In genomic region chr7:141191796-141192685, GRCm38 (mm10) we compare ENCODE assay signal across 8 mouse cellular contexts. TPM values are rescaled to one million over a fixed set of nuclear protein-coding genes. Genes with fewer than 3 reads are reported as not detected.
A peak's percentile ranks its signal among the peaks of the same experiment; 100 is the strongest.
DNase-seq lines count a peak whose midpoint lies in the region; ATAC-seq and TF ChIP-seq lines count a peak whose summit lies in the region.

No protein-coding gene starts in this region.

- peaks cover 34% of the 10 kb centered on the region for H3K36me3 ChIP-seq in lung, embryonic 14.5 days (ENCODE audit: insufficient read depth)
- peaks cover 29% of the 10 kb centered on the region for H3K36me3 ChIP-seq in forebrain, embryonic 15.5 days
- peaks cover 35% of the 10 kb centered on the region for H3K36me3 ChIP-seq in limb, embryonic 13.5 days
- peaks cover 32% of the 10 kb centered on the region for H3K36me3 ChIP-seq in stomach, embryonic 14.5 days (ENCODE audit: control insufficient read depth, insufficient read depth, low read length)

- no peak for DNase-seq in lung, embryonic 14.5 days
- DNase-seq in lung, postnatal 10 days = no peak
- no peak for DNase-seq in right cerebral cortex, postnatal 36 days (ENCODE audit: low spot score in 2 of 2)
- no peak for DNase-seq in cerebellum, adult 18-20 months
- DNase-seq in ovary, postnatal 14 days (ENCODE audit: low spot score) = no peak

- no peaks in the 10 kb centered on the region for H3K27me3 ChIP-seq in lung, embryonic 14.5 days (ENCODE audit: insufficient read depth, low read length)
- no peaks in the 10 kb centered on the region for H3K27me3 ChIP-seq in forebrain, embryonic 15.5 days
- H3K27me3 ChIP-seq in limb, embryonic 13.5 days = no peaks in the 10 kb centered on the region
- no peaks in the 10 kb centered on the region for H3K27me3 ChIP-seq in stomach, embryonic 14.5 days (ENCODE audit: control insufficient read depth, insufficient read depth, low read length)

- H3K4me3 ChIP-seq in lung, embryonic 14.5 days (ENCODE audit: low read depth, low read length) = peak overlapping the region; percentile 94
- 0 out of 2 replicates have a peak overlapping the region, but pooled peaks have one; percentile 97 for H3K4me3 ChIP-seq in forebrain, embryonic 15.5 days
- H3K4me3 ChIP-seq in limb, embryonic 13.5 days = peak overlapping the region; percentile 85
- peak overlapping the region; percentile 89; the same call in 1 of the 2 replicates for H3K4me3 ChIP-seq in stomach, embryonic 14.5 days (ENCODE audit: low read depth, low read length)

- peak overlapping the region; percentile 99 for H3K4me2 ChIP-seq in lung, embryonic 14.5 days
- H3K4me2 ChIP-seq in forebrain, embryonic 15.5 days (replicated peaks) = peak overlapping the region; percentile 97
- H3K4me2 ChIP-seq in limb, embryonic 13.5 days (replicated peaks) = peak overlapping the region; percentile 95
- H3K4me2 ChIP-seq in stomach, embryonic 14.5 days (replicated peaks; ENCODE audit: low read depth, low read length) = peak overlapping the region; percentile 96

- no peak for TF ChIP-seq CTCF in lung, embryonic 14.5 days (IDR thresholded peaks at IDR 0.05; ENCODE audit: low read depth)

- H3K4me1 ChIP-seq in lung, embryonic 14.5 days (ENCODE audit: insufficient read depth) = peaks cover 10% of the 10 kb centered on the region
- peaks cover 31% of the 10 kb centered on the region for H3K4me1 ChIP-seq in forebrain, embryonic 15.5 days
- H3K4me1 ChIP-seq in limb, embryonic 13.5 days = peaks cover 25% of the 10 kb centered on the region
- H3K4me1 ChIP-seq in stomach, embryonic 14.5 days (ENCODE audit: control insufficient read depth, insufficient read depth, low read length) = peaks cover 7% of the 10 kb centered on the region

- H3K9me3 ChIP-seq in lung, embryonic 14.5 days (ENCODE audit: low read depth, low read length) = no peaks in the 10 kb centered on the region
- no peaks in the 10 kb centered on the region for H3K9me3 ChIP-seq in forebrain, embryonic 15.5 days
- no peaks in the 10 kb centered on the region for H3K9me3 ChIP-seq in limb, embryonic 13.5 days
- H3K9me3 ChIP-seq in stomach, embryonic 14.5 days (ENCODE audit: control insufficient read depth, low read depth, low read length) = no peaks in the 10 kb centered on the region

- no peak for ATAC-seq in lung, embryonic 14.5 days (ENCODE audit: insufficient read depth)
- ATAC-seq in forebrain, embryonic 15.5 days (replicated peaks) = no peak
- no peak for ATAC-seq in limb, embryonic 13.5 days (ENCODE audit: low FRiP score, low read depth)
- ATAC-seq in stomach, embryonic 14.5 days (ENCODE audit: insufficient number of reproducible peaks, insufficient read depth, low FRiP score, low read depth) = no peak

- 90% methylated on average over 24 of the region's 24 CpGs for WGBS in lung, embryonic 14.5 days
- 90% methylated on average over 24 of the region's 24 CpGs for WGBS in forebrain, embryonic 15.5 days
- WGBS in limb, embryonic 13.5 days = 88% methylated on average over 24 of the region's 24 CpGs
- WGBS in stomach, embryonic 14.5 days = 90% methylated on average over 24 of the region's 24 CpGs

- H3K27ac ChIP-seq in lung, embryonic 14.5 days (ENCODE audit: low read depth) = no peak overlapping the region
- no peak overlapping the region for H3K27ac ChIP-seq in forebrain, embryonic 15.5 days (replicated peaks)
- H3K27ac ChIP-seq in limb, embryonic 13.5 days = no peak overlapping the region
- H3K27ac ChIP-seq in stomach, embryonic 14.5 days (ENCODE audit: low read length) = no peak overlapping the region

- no peak overlapping the region for H3K9ac ChIP-seq in lung, embryonic 14.5 days
- H3K9ac ChIP-seq in forebrain, embryonic 15.5 days (replicated peaks) = 0 out of 2 replicates have a peak overlapping the region, but pooled peaks have one; percentile 84
- peak overlapping the region; percentile 92 for H3K9ac ChIP-seq in limb, embryonic 13.5 days
- H3K9ac ChIP-seq in stomach, embryonic 14.5 days (replicated peaks; ENCODE audit: low read depth, low read length) = peak overlapping the region; percentile 91; the same call in 1 of the 2 replicates

RNA-seq across cellular contexts. Expression of gene Hras, which starts 1.8 kb away (rescaled TPM):
- 85.8 and 97.4 TPM in 2 replicates for polyA plus RNA-seq in lung, embryonic 14.5 days (2014; fragmentation: Nextera tagmentation; extraction: Ambion mirVana)
- polyA plus RNA-seq in forebrain, embryonic 15.5 days (2015; fragmentation: Nextera tagmentation; extraction: Ambion mirVana) = 126 and 127 TPM in 2 replicates
- 94.5 and 97.5 TPM in 2 replicates for polyA plus RNA-seq in limb, embryonic 13.5 days (2015; fragmentation: Nextera tagmentation; extraction: Ambion mirVana)
- polyA plus RNA-seq in stomach, embryonic 14.5 days (2014; fragmentation: Nextera tagmentation; extraction: Ambion mirVana) = 79.4 and 85.5 TPM in 2 replicates

RNA-seq across cellular contexts. Expression of gene Lrrc56, which starts 1.9 kb away (rescaled TPM):
- 3.8 and 4.3 TPM in 2 replicates for polyA plus RNA-seq in lung, embryonic 14.5 days (2014; fragmentation: Nextera tagmentation; extraction: Ambion mirVana)
- 10.3 and 12.7 TPM in 2 replicates for polyA plus RNA-seq in forebrain, embryonic 15.5 days (2015; fragmentation: Nextera tagmentation; extraction: Ambion mirVana)
- 11.4 and 12.9 TPM in 2 replicates for polyA plus RNA-seq in limb, embryonic 13.5 days (2015; fragmentation: Nextera tagmentation; extraction: Ambion mirVana)
- polyA plus RNA-seq in stomach, embryonic 14.5 days (2014; fragmentation: Nextera tagmentation; extraction: Ambion mirVana) = 5.3 and 6.1 TPM in 2 replicates

RNA-seq across cellular contexts. Expression of gene Rnh1, which starts 19.4 kb away (rescaled TPM):
- 124 and 130 TPM in 2 replicates for polyA plus RNA-seq in lung, embryonic 14.5 days (2014; fragmentation: Nextera tagmentation; extraction: Ambion mirVana)
- 42.3 and 44.0 TPM in 2 replicates for polyA plus RNA-seq in forebrain, embryonic 15.5 days (2015; fragmentation: Nextera tagmentation; extraction: Ambion mirVana)
- 112 and 118 TPM in 2 replicates for polyA plus RNA-seq in limb, embryonic 13.5 days (2015; fragmentation: Nextera tagmentation; extraction: Ambion mirVana)
- 165 and 181 TPM in 2 replicates for polyA plus RNA-seq in stomach, embryonic 14.5 days (2014; fragmentation: Nextera tagmentation; extraction: Ambion mirVana)

RNA-seq across cellular contexts. Expression of gene Lmntd2, which starts 21.8 kb away (rescaled TPM):
- polyA plus RNA-seq in lung, embryonic 14.5 days (2014; fragmentation: Nextera tagmentation; extraction: Ambion mirVana) = 0.74 and 1.4 TPM in 2 replicates
- 0.75 and 1.4 TPM in 2 replicates for polyA plus RNA-seq in forebrain, embryonic 15.5 days (2015; fragmentation: Nextera tagmentation; extraction: Ambion mirVana)
- 2.6 TPM in 2 replicates for polyA plus RNA-seq in limb, embryonic 13.5 days (2015; fragmentation: Nextera tagmentation; extraction: Ambion mirVana)
- polyA plus RNA-seq in stomach, embryonic 14.5 days (2014; fragmentation: Nextera tagmentation; extraction: Ambion mirVana) = 1.7 and 2.3 TPM in 2 replicates

RNA-seq across cellular contexts. Expression of gene Rassf7, which starts 23.6 kb away (rescaled TPM):
- polyA plus RNA-seq in lung, embryonic 14.5 days (2014; fragmentation: Nextera tagmentation; extraction: Ambion mirVana) = 38.9 and 41.1 TPM in 2 replicates
- 24.6 and 26.9 TPM in 2 replicates for polyA plus RNA-seq in forebrain, embryonic 15.5 days (2015; fragmentation: Nextera tagmentation; extraction: Ambion mirVana)
- polyA plus RNA-seq in limb, embryonic 13.5 days (2015; fragmentation: Nextera tagmentation; extraction: Ambion mirVana) = 32.7 and 34.0 TPM in 2 replicates
- 57.2 and 59.2 TPM in 2 replicates for polyA plus RNA-seq in stomach, embryonic 14.5 days (2014; fragmentation: Nextera tagmentation; extraction: Ambion mirVana)
